Mouse (Mus musculus): Measurements from ENCODE around the gene Traf7. TPM values are rescaled to one million over a fixed set of nuclear protein-coding genes. Genes with fewer than 3 reads are reported as not detected.

Gene Traf7
- polyA plus RNA-seq, 1 experiment from 2014 or later, result 94.9 TPM

- 95% methylated on average over 4 of the region's 4 CpGs for WGBS
- H3K9ac ChIP-seq (replicated peaks), result peak overlapping the region; percentile 89; the same call in 1 of the 2 replicates
- no peaks in the 10 kb centered on the region for H3K27me3 ChIP-seq
- ATAC-seq (ENCODE audit: low FRiP score, low read depth), result no peak
- no peak overlapping the region; the same call in 1 of the 2 replicates for H3K27ac ChIP-seq (replicated peaks)
- peak overlapping the region; percentile 99 for H3K4me2 ChIP-seq (replicated peaks)
- peaks cover 27% of the 10 kb centered on the region for H3K4me1 ChIP-seq
- peaks cover 41% of the 10 kb centered on the region for H3K36me3 ChIP-seq
- peak overlapping the region; percentile 76; the same call in 1 of the 2 replicates for H3K4me3 ChIP-seq
- H3K9me3 ChIP-seq, result no peaks in the 10 kb centered on the region
Measured at GRCm38 (mm10) chr17:24472512-24472911, 55.2 kb downstream of the Traf7 start.

DNA sequence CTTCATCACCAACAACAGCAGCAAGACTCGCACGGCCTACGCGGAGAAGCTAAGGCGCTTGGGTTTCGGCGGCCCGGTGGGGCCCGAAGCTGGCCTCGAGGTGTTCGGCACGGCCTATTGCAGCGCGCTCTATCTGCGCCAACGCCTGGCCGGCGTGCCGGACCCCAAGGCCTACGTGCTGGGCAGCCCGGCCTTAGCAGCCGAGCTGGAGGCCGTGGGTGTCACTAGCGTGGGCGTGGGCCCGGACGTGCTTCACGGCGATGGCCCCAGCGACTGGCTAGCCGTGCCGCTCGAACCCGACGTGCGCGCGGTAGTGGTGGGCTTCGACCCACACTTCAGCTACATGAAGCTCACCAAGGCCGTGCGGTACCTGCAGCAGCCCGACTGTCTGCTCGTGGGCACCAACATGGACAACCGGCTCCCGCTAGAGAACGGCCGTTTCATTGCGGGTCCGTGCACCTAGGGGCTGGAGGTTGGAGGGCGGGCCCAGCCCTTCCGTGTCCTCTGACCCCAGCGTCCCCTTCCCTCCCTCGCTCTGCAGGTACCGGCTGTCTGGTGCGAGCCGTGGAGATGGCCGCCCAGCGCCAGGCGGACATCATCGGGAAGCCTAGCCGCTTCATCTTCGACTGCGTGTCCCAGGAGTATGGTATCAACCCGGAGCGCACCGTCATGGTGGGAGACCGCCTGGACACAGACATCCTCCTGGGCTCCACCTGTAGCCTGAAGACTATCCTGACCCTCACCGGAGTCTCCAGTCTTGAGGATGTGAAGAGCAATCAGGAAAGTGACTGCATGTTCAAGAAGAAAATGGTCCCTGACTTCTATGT is 56.8 kb downstream of the Traf7 start:
- H3K4me3 ChIP-seq, result peak overlapping the region; percentile 76
- peaks cover 24% of the 10 kb centered on the region for H3K4me1 ChIP-seq
- under 1% methylated on average over 68 of the region's 68 CpGs for WGBS
- H3K9me3 ChIP-seq, result no peaks in the 10 kb centered on the region
- H3K27ac ChIP-seq (replicated peaks), result peak overlapping the region; percentile 89
- peak; percentile 19; the same call in 1 of the 2 replicates for ATAC-seq (ENCODE audit: low FRiP score, low read depth)
- peaks cover 25% of the 10 kb centered on the region for H3K36me3 ChIP-seq
- peak overlapping the region; percentile 89 for H3K9ac ChIP-seq (replicated peaks)
- H3K27me3 ChIP-seq, result no peaks in the 10 kb centered on the region
- peak overlapping the region; percentile 99 for H3K4me2 ChIP-seq (replicated peaks)

DNA sequence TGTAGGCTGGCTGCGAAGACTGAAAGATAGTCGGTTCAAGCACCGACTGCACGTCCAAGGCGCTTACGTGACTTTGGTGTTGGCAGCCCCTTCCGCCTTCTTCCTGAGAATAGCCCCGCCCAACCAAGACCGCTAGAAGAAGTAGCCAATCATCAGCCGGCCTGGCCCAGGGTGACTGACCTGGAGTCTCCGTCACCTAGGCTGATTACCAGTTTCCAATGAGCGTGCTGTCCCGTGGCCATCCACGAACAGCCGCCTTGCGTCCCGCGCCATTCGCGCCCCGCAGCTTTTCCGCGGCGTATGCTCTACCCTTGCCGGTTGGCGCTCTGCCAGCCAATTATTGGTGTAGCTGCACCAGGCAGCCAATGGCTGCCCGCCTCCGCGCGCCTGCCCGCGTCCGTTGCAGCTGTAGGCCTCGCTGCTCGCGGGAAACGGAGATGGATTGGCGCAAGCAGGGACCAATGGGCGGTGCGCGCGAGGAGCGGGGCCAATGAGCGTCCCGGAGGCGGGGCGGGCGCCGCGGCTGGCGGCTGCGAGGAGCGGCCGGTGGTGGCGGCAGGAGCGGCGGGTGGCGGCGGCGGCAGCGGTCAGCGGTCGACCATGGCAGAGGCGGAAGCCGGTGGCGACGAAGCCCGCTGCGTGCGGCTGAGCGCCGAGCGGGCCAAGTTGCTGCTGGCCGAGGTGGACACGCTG is 57.7 kb downstream of the Traf7 start, which contains the start of the genes E4f1 and Pgp:
Gene E4f1 (minus strand): TSS at position 404 of the 693 bp plus-strand sequence.
Gene Pgp (plus strand): TSS at position 483 of the 693 bp plus-strand sequence.
- Histone ChIP-seq H3K4me2 (replicated peaks) (peak within 1 kb of the TSS; percentile 99), H3K9me3 (no peaks in the 10 kb centered on the region), H3K9ac (replicated peaks) (peak within 1 kb of the TSS; percentile 89), H3K4me3 (peak within 1 kb of the TSS; percentile 76), H3K4me1 (peaks cover 24% of the 10 kb centered on the region), H3K27me3 (no peaks in the 10 kb centered on the region), H3K36me3 (peaks cover 17% of the 10 kb centered on the region), H3K27ac (replicated peaks) (peak within 1 kb of the TSS; percentile 89)
- WGBS, result under 1% methylated on average over 67 of the region's 75 CpGs
- ATAC-seq (ENCODE audit: low FRiP score, low read depth), result peak; percentile 98

DNA sequence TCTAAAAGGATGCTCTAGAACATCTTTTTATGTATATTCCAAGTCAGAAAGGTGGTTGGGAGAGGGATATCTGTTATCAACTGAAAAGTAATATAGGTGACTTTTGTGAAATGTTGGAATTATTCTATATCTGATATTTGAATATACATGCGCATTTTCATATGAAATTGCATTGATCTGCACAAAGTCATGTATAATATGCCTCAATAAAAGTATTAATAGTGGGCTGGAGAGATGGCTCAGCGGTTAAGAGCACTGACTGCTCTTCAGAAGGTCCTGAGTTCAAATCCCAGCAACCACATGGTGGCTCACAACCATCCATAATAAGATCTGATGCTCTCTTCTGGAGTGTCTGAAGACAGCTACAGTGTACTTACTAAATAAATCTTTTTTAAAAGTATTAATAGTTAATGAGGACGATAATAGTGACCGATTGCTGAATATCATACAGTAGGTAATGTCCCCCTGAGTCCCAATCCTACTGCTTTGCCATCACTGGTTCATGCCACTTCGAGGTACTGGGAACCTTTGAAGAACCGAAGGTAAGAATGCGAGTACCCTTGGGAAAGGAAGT is 58.3 kb downstream of the Traf7 start:
- H3K27ac ChIP-seq (replicated peaks), result peak overlapping the region; percentile 89
- no peak for ATAC-seq (ENCODE audit: low FRiP score, low read depth)
- H3K9ac ChIP-seq (replicated peaks), result peak overlapping the region; percentile 89
- no peaks in the 10 kb centered on the region for H3K27me3 ChIP-seq
- H3K4me3 ChIP-seq, result peak overlapping the region; percentile 76
- no peaks in the 10 kb centered on the region for H3K9me3 ChIP-seq
- peak overlapping the region; percentile 99 for H3K4me2 ChIP-seq (replicated peaks)
- WGBS, result 19% methylated on average over 7 of the region's 7 CpGs
- H3K36me3 ChIP-seq, result peaks cover 10% of the 10 kb centered on the region
- H3K4me1 ChIP-seq, result peaks cover 24% of the 10 kb centered on the region

DNA sequence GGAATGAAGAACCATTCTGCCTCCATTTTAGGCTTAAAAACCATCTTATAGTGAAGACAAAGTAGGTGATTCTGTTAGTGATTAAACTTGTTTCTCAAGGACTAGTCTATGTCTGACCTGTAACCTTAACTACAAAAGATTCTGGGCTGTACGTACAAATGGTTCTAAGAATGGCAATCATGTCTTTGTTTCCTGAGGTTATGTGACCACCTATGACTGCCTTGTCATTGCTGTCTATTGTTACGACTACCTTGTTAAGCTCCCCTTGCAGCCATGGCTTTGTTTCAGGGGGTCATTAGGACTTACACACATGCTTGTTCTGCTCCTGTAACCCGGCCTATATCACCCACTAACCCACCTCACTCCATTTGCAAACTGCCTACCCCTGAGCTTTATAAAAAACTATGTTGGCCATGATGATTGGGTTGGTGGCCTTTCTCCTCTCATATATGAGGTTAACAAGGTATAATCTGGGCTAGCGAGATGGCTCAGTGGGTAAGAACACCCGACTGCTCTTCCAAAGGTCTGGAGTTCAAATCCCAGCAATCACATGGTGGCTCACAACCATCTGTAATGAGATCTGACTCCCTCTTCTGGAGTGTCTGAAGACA is 59.0 kb downstream of the Traf7 start:
- Histone ChIP-seq H3K4me1 (peaks cover 24% of the 10 kb centered on the region), H3K27ac (replicated peaks) (no peak overlapping the region), H3K27me3 (no peaks in the 10 kb centered on the region), H3K9ac (replicated peaks) (no peak overlapping the region), H3K4me2 (replicated peaks) (no peak overlapping the region), H3K36me3 (peaks cover 4% of the 10 kb centered on the region; the same call in 1 of the 2 replicates), H3K9me3 (no peaks in the 10 kb centered on the region), H3K4me3 (no peak overlapping the region)
- ATAC-seq (ENCODE audit: low FRiP score, low read depth), result no peak
- WGBS, result 89% methylated on average over 5 of the region's 5 CpGs

- Histone ChIP-seq H3K4me1 (no peaks in the 10 kb centered on the region), H3K27me3 (no peaks in the 10 kb centered on the region), H3K4me3 (no peak overlapping the region), H3K9me3 (no peaks in the 10 kb centered on the region), H3K9ac (replicated peaks) (no peak overlapping the region), H3K36me3 (no peaks in the 10 kb centered on the region), H3K4me2 (replicated peaks) (no peak overlapping the region), H3K27ac (replicated peaks) (no peak overlapping the region)
- ATAC-seq (ENCODE audit: low FRiP score, low read depth), result no peak
- WGBS, result 60% methylated on average over 6 of the region's 6 CpGs
Measured at GRCm38 (mm10) chr17:24463374-24464133, 64.2 kb downstream of the Traf7 start.

- no peak for ATAC-seq (ENCODE audit: low FRiP score, low read depth)
- no peaks in the 10 kb centered on the region for H3K27me3 ChIP-seq
- WGBS, result 90% methylated on average over 1 of the region's 1 CpGs
Measured at GRCm38 (mm10) chr17:24462932-24463331, 64.8 kb downstream of the Traf7 start.

DNA sequence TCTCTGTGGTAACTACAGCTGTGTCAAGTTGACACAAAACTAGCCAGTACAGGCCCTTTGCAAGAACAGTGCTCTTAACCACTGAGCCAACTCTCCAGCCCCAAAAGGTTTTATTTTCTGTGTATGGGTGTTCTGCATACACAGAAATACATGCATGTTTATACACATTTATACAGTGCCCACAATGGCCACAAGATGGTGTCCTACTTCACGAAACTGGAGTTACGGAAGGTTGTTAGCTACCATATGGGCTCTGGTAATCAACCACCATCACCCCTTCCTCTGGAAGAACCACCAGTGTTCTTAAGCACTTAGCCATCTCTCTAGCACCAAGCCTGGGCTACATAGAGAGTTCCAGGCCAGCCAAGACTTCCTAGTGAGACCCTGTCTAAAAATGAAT is 66.2 kb downstream of the Traf7 start:
- Histone ChIP-seq H3K4me3 (no peak overlapping the region), H3K9me3 (no peaks in the 10 kb centered on the region), H3K9ac (replicated peaks) (no peak overlapping the region), H3K36me3 (no peaks in the 10 kb centered on the region), H3K27ac (replicated peaks) (no peak overlapping the region), H3K4me2 (replicated peaks) (no peak overlapping the region), H3K27me3 (no peaks in the 10 kb centered on the region), H3K4me1 (no peaks in the 10 kb centered on the region)
- 68% methylated on average over 2 of the region's 2 CpGs for WGBS
- ATAC-seq (ENCODE audit: low FRiP score, low read depth), result no peak

More at GRCm38 (mm10) chr17:24462932-24463331, 64.8 kb downstream of the Traf7 start:
- Histone ChIP-seq H3K4me2 (replicated peaks) (no peak overlapping the region), H3K27ac (replicated peaks) (no peak overlapping the region), H3K9ac (replicated peaks) (no peak overlapping the region), H3K36me3 (no peaks in the 10 kb centered on the region), H3K9me3 (no peaks in the 10 kb centered on the region), H3K4me3 (no peak overlapping the region), H3K4me1 (no peaks in the 10 kb centered on the region)

Other genes starting within 250 kb of the Traf7 start
- 0.41 TPM in 1 of 2 replicates, not detected in the other for gene Abca17, start 176.9 kb downstream of the Traf7 start, polyA plus RNA-seq (2016; fragmentation: Nextera tagmentation; extraction: Ambion mirVana)
- 19.2 and 21.2 TPM in 2 replicates for gene Abca3, start 176.0 kb downstream of the Traf7 start, polyA plus RNA-seq (2016; fragmentation: Nextera tagmentation; extraction: Ambion mirVana)
- 367 and 378 TPM in 2 replicates for gene Rnps1, start 113.4 kb downstream of the Traf7 start, polyA plus RNA-seq (2016; fragmentation: Nextera tagmentation; extraction: Ambion mirVana)
- 53.7 and 68.0 TPM in 2 replicates for gene Eci1, start 101.3 kb downstream of the Traf7 start, polyA plus RNA-seq (2016; fragmentation: Nextera tagmentation; extraction: Ambion mirVana)
- gene Dnase1l2, start 84.8 kb downstream of the Traf7 start, polyA plus RNA-seq (2016; fragmentation: Nextera tagmentation; extraction: Ambion mirVana), result 5.3 and 5.5 TPM in 2 replicates
- 36.5 and 41.9 TPM in 2 replicates for gene E4f1, start 57.6 kb downstream of the Traf7 start, polyA plus RNA-seq (2016; fragmentation: Nextera tagmentation; extraction: Ambion mirVana)
- gene Pgp, start 57.5 kb downstream of the Traf7 start, polyA plus RNA-seq (2016; fragmentation: Nextera tagmentation; extraction: Ambion mirVana), result 60.0 TPM in 2 replicates
- gene Bricd5, start 54.1 kb downstream of the Traf7 start, polyA plus RNA-seq (2016; fragmentation: Nextera tagmentation; extraction: Ambion mirVana), result 0.34 TPM in 1 of 2 replicates, not detected in the other
- 37.0 TPM in 2 replicates for gene Mlst8, start 48.9 kb downstream of the Traf7 start, polyA plus RNA-seq (2016; fragmentation: Nextera tagmentation; extraction: Ambion mirVana)
- gene Caskin1, start 39.3 kb downstream of the Traf7 start, polyA plus RNA-seq (2016; fragmentation: Nextera tagmentation; extraction: Ambion mirVana), result 20.2 and 23.0 TPM in 2 replicates
- 1.9 and 2.2 TPM in 2 replicates for gene Rab26, start 6.3 kb upstream of the Traf7 start, polyA plus RNA-seq (2016; fragmentation: Nextera tagmentation; extraction: Ambion mirVana)
- 25.1 and 27.1 TPM in 2 replicates for gene Pkd1, start 21.9 kb upstream of the Traf7 start, polyA plus RNA-seq (2016; fragmentation: Nextera tagmentation; extraction: Ambion mirVana)
- gene Tsc2, start 104.7 kb upstream of the Traf7 start, polyA plus RNA-seq (2016; fragmentation: Nextera tagmentation; extraction: Ambion mirVana), result 82.2 and 89.6 TPM in 2 replicates
- gene Nthl1, start 104.7 kb upstream of the Traf7 start, polyA plus RNA-seq (2016; fragmentation: Nextera tagmentation; extraction: Ambion mirVana), result 14.3 and 14.9 TPM in 2 replicates
- gene Slc9a3r2, start 122.4 kb upstream of the Traf7 start, polyA plus RNA-seq (2016; fragmentation: Nextera tagmentation; extraction: Ambion mirVana), result 26.4 and 33.8 TPM in 2 replicates
- not detected in 2 replicates for gene Npw, start 130.5 kb upstream of the Traf7 start, polyA plus RNA-seq (2016; fragmentation: Nextera tagmentation; extraction: Ambion mirVana)
- gene Zfp598, start 141.7 kb upstream of the Traf7 start, polyA plus RNA-seq (2016; fragmentation: Nextera tagmentation; extraction: Ambion mirVana), result 23.5 and 25.0 TPM in 2 replicates
- 27.6 and 31.7 TPM in 2 replicates for gene Syngr3, start 162.0 kb upstream of the Traf7 start, polyA plus RNA-seq (2016; fragmentation: Nextera tagmentation; extraction: Ambion mirVana)
- 43.9 and 48.4 TPM in 2 replicates for gene Gfer, start 168.2 kb upstream of the Traf7 start, polyA plus RNA-seq (2016; fragmentation: Nextera tagmentation; extraction: Ambion mirVana)
- gene Noxo1, start 168.3 kb upstream of the Traf7 start, polyA plus RNA-seq (2016; fragmentation: Nextera tagmentation; extraction: Ambion mirVana), result 1.7 and 2.2 TPM in 2 replicates
- gene Tbl3, start 179.7 kb upstream of the Traf7 start, polyA plus RNA-seq (2016; fragmentation: Nextera tagmentation; extraction: Ambion mirVana), result 86.8 and 97.6 TPM in 2 replicates
- gene Rnf151, start 190.1 kb upstream of the Traf7 start, polyA plus RNA-seq (2016; fragmentation: Nextera tagmentation; extraction: Ambion mirVana), result 0.24 TPM in 1 of 2 replicates, not detected in the other
- 892 and 929 TPM in 2 replicates for gene Rps2, start 190.2 kb upstream of the Traf7 start, polyA plus RNA-seq (2016; fragmentation: Nextera tagmentation; extraction: Ambion mirVana)
- 201 and 205 TPM in 2 replicates for gene Ndufb10, start 196.5 kb upstream of the Traf7 start, polyA plus RNA-seq (2016; fragmentation: Nextera tagmentation; extraction: Ambion mirVana)
- not detected in 2 replicates for gene Rpl3l, start 199.9 kb upstream of the Traf7 start, polyA plus RNA-seq (2016; fragmentation: Nextera tagmentation; extraction: Ambion mirVana)
- gene Msrb1, start 208.7 kb upstream of the Traf7 start, polyA plus RNA-seq (2016; fragmentation: Nextera tagmentation; extraction: Ambion mirVana), result 18.4 and 20.8 TPM in 2 replicates
- 0.41 and 0.63 TPM in 2 replicates for gene Hs3st6, start 225.1 kb upstream of the Traf7 start, polyA plus RNA-seq (2016; fragmentation: Nextera tagmentation; extraction: Ambion mirVana)

All from midbrain, embryonic 12.5 days (tissue).